24 mouse cellular contexts compared by ENCODE assay signal in the genomic region with DNA sequence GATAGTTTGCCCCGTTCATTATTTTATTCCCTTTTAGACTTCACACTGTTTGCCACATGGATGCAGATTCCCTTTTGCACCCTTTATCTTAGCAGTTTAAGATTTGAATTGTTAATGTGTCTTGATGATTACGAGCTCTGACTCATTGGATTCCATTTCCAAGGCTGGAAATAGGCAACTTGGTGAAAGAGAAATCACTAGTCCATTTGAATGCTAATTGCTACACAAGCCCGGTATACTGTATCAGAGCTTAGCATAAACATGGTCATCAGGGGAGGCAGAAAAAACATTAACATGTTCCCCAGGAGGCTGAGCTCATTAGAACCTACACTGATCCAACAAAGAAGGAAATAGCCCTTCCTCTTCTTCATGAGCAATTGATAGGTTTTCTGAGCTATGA.
A peak's percentile ranks its signal among the peaks of the same experiment; 100 is the strongest.
DNase-seq lines count a peak whose midpoint lies in the region; ATAC-seq and TF ChIP-seq lines count a peak whose summit lies in the region.
"Had no signal": no experiment of that assay in that cellular context is flagged by ENCODE, and none has a peak within 500 bp of the region (broad histone marks: within the 10 kb centered on the region; RNA-seq: fewer than 3 reads in every experiment).

No protein-coding gene starts in this region.

- H3K4me2 ChIP-seq in forebrain, embryonic 14.5 days (ENCODE audit: low read length): no peak overlapping the region
- H3K4me2 ChIP-seq in forebrain, postnatal 0 days (ENCODE audit: low read depth): no peak overlapping the region
- H3K4me2 ChIP-seq in forebrain, embryonic 15.5 days (replicated peaks): no peak overlapping the region
- H3K4me2 ChIP-seq: embryonic facial prominence, embryonic 12.5 days; embryonic facial prominence, embryonic 15.5 days; heart, embryonic 11.5 days; hindbrain, embryonic 12.5 days had no signal

- no peak overlapping the region for H3K27ac ChIP-seq in forebrain, embryonic 14.5 days (ENCODE audit: low read depth, low read length)
- no peak overlapping the region for H3K27ac ChIP-seq in forebrain, postnatal 0 days (ENCODE audit: low read depth, low read length)
- no peak overlapping the region for H3K27ac ChIP-seq in forebrain, embryonic 15.5 days (replicated peaks)
- H3K27ac ChIP-seq: embryonic facial prominence, embryonic 12.5 days; embryonic facial prominence, embryonic 15.5 days; gastrocnemius, adult 2 months; hindbrain, embryonic 12.5 days; hindbrain, postnatal 0 days had no signal

- H3K36me3 ChIP-seq in forebrain, embryonic 14.5 days (ENCODE audit: control insufficient read depth, insufficient read depth, low read length): no peaks in the 10 kb centered on the region
- H3K36me3 ChIP-seq in forebrain, postnatal 0 days (ENCODE audit: insufficient read depth): no peaks in the 10 kb centered on the region
- H3K36me3 ChIP-seq in forebrain, embryonic 15.5 days: no peaks in the 10 kb centered on the region
- H3K36me3 ChIP-seq: embryonic facial prominence, embryonic 12.5 days; embryonic facial prominence, embryonic 15.5 days; hindbrain, embryonic 12.5 days had no signal

- peak; percentile 71 for DNase-seq in forebrain, embryonic 14.5 days (ENCODE audit: low spot score)
- DNase-seq in forebrain, postnatal 0 days: no peak
- peak; percentile 5 for DNase-seq in Muller cell, postnatal 12 days (ENCODE audit: inconsistent ontology term)
- peak; percentile 19 for DNase-seq in R1 (ENCODE audit: low read depth, low spot score)
- no peak for DNase-seq in lung, postnatal 14 days
- no peak for DNase-seq in adrenal gland, adult 2 months
- DNase-seq: adrenal gland, adult 8-10 months; adrenal gland, postnatal 25 days; cerebellum, adult 11 months; cerebellum, adult 2 months; cerebellum, adult 9-11 months; cerebellum, postnatal 25 days; gastrocnemius, adult 2 months; gastrocnemius, postnatal 14 days; heart, adult 11 months; kidney, adult 18-20 months had no signal

- no peaks in the 10 kb centered on the region for H3K9me3 ChIP-seq in forebrain, embryonic 14.5 days (replicated peaks; ENCODE audit: control insufficient read depth, low read length)
- H3K9me3 ChIP-seq in forebrain, postnatal 0 days (ENCODE audit: low read length): no peaks in the 10 kb centered on the region
- no peaks in the 10 kb centered on the region for H3K9me3 ChIP-seq in forebrain, embryonic 15.5 days
- H3K9me3 ChIP-seq: embryonic facial prominence, embryonic 12.5 days; embryonic facial prominence, embryonic 15.5 days; hindbrain, embryonic 12.5 days had no signal

- peak; percentile 78 for ATAC-seq in forebrain, embryonic 14.5 days
- ATAC-seq in forebrain, postnatal 0 days: no peak
- peak; percentile 78 for ATAC-seq in forebrain, embryonic 15.5 days (replicated peaks)
- ATAC-seq: CD4-positive, CD25-positive, alpha-beta regulatory T cell, adult 4 months; hindbrain, postnatal 0 days; inflammation-experienced regulatory T-cells, adult 6 months had no signal

- H3K9ac ChIP-seq in forebrain, embryonic 14.5 days (ENCODE audit: low read length): no peak overlapping the region
- no peak overlapping the region for H3K9ac ChIP-seq in forebrain, postnatal 0 days
- no peak overlapping the region for H3K9ac ChIP-seq in forebrain, embryonic 15.5 days (replicated peaks)
- H3K9ac ChIP-seq: embryonic facial prominence, embryonic 12.5 days; embryonic facial prominence, embryonic 15.5 days; hindbrain, embryonic 12.5 days had no signal

- TF ChIP-seq CTCF in forebrain, postnatal 0 days (IDR thresholded peaks at IDR 0.05; ENCODE audit: low read depth): no peak

- no peaks in the 10 kb centered on the region for H3K4me1 ChIP-seq in forebrain, embryonic 14.5 days (ENCODE audit: control insufficient read depth, insufficient read depth, low read length)
- no peaks in the 10 kb centered on the region for H3K4me1 ChIP-seq in forebrain, postnatal 0 days (ENCODE audit: insufficient read depth)
- H3K4me1 ChIP-seq in forebrain, embryonic 15.5 days: no peaks in the 10 kb centered on the region
- H3K4me1 ChIP-seq: embryonic facial prominence, embryonic 12.5 days; embryonic facial prominence, embryonic 15.5 days; hindbrain, embryonic 12.5 days had no signal

- WGBS in forebrain, embryonic 14.5 days: 15% methylated on average over 3 of the region's 3 CpGs
- WGBS in forebrain, postnatal 0 days: 16% methylated on average over 3 of the region's 3 CpGs
- 22% methylated on average over 3 of the region's 3 CpGs for WGBS in forebrain, embryonic 15.5 days

- no peaks in the 10 kb centered on the region for H3K27me3 ChIP-seq in forebrain, embryonic 14.5 days (replicated peaks; ENCODE audit: control insufficient read depth, insufficient read depth, low read length)
- H3K27me3 ChIP-seq in forebrain, postnatal 0 days (ENCODE audit: insufficient read depth, low read length): no peaks in the 10 kb centered on the region
- H3K27me3 ChIP-seq in forebrain, embryonic 15.5 days: no peaks in the 10 kb centered on the region
- H3K27me3 ChIP-seq: embryonic facial prominence, embryonic 12.5 days; embryonic facial prominence, embryonic 15.5 days; hindbrain, embryonic 12.5 days had no signal

- H3K4me3 ChIP-seq in forebrain, embryonic 14.5 days (ENCODE audit: low read depth, low read length): no peak overlapping the region
- no peak overlapping the region for H3K4me3 ChIP-seq in forebrain, postnatal 0 days (ENCODE audit: low read depth, low read length)
- H3K4me3 ChIP-seq in forebrain, embryonic 15.5 days: no peak overlapping the region
- H3K4me3 ChIP-seq: embryonic facial prominence, embryonic 12.5 days; embryonic facial prominence, embryonic 15.5 days; gastrocnemius, adult 2 months; hindbrain, embryonic 12.5 days had no signal

Comparison
In these comparisons a context has a peak if more than half of its experiments do, and no peak if none do; other contexts are left out.
1. DNase-seq: peak in forebrain, embryonic 14.5 days (single experiment), Muller cell, postnatal 12 days (single experiment) and R1 (single experiment); none in forebrain, postnatal 0 days (single experiment), lung, postnatal 14 days (single experiment) and adrenal gland, adult 2 months (single experiment).